Mouse (Mus musculus): ENCODE measurements around the gene Gfy. TPM values are rescaled to one million over a fixed set of nuclear protein-coding genes. Genes with fewer than 3 reads are reported as not detected.

The Gfy gene
- not detected in 2 replicates for polyA plus RNA-seq (2012; rRNA removed)

DNA sequence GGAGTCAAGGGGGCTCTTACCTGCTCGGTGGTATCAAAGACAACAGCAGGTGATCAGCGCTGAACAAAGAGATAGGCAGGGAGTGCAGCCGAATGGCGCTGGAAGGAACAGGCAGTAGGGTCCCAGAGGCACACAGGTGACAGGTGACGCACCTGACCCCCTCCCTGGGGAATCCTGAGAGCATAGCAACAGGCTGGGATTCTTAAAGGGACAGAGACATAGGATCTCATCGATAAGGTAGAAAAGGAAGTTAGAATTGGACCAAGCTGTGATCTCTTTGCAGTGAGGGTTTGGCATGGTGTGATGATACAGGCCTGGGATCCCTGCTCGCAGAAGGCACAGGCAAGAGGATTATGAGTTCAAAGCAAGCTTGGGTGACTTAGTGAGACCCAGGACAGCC, at the start of gene Gfy:
Gfy (minus strand) TSS at position 101 of the 400 bp plus-strand sequence.
- no peak for DNase-seq (ENCODE audit: low read depth)

DNA sequence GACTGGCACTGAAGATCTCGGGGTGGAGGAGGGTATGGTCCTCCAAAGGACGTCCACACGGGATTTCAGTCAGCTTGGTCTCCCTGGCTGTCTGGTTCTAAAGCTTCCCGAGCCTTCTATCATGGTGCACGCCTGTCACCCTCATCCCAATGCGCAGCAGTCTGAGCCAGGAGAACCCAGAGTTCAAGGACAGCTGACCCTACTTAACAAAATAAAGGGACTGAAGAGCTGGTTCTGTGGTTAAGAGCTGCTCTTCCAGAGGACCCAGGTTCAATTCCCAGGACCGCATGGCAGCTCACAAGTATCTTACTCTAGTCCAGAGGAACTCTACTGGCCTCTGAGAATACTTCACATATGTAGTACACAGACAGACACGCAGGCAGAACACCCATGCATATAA, 49.7 kb upstream of the Gfy start:
- DNase-seq (ENCODE audit: low read depth): no peak

GRCm38 (mm10) chr7:45228548-45228947, 49.2 kb upstream of the Gfy start:
- DNase-seq (ENCODE audit: low read depth): no peak

DNA sequence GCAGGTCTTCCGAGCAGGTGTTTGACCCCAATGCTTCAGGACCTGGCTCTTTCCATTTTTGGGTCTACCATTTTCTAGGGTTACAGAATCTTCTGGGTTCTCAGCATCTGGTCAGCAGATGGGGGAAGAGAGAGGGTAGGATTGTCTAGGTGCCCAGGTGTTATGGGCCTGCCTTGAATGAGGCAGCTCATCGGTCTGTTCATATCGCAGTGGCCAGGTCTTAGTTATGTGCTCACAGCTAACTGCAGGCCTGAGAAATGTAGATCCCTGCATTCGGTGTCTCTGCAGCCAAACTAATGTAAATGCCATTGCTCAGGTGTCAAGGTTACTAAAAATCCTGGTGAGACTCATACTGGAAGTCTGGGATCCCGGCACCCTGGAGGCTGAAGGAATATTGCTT, 47.1 kb upstream of the Gfy start:
- DNase-seq (ENCODE audit: low read depth): no peak

- DNase-seq (ENCODE audit: low read depth): no peak
Measured at GRCm38 (mm10) chr7:45224826-45225225, 45.5 kb upstream of the Gfy start.

DNA sequence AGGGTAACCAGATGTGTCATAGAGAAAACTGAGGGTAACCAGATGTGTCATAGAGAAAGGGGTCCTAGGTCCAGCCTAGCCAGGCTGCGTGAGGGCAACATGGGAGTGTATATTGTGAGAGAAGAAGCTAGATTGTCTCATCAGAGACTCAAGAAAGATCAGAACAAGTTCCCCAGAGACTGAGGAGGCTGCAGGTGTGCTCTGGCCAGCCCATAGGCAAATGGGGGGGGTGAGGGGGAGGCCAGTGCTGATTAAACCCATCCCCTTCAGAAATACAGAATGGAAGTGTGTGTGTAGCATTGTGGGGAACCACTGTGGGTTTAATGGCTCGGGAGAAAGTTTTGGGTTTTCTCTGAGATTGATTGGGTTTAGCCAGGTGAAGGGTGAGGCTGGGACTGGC, 42.3 kb upstream of the Gfy start:
- DNase-seq (ENCODE audit: low read depth): no peak

DNA sequence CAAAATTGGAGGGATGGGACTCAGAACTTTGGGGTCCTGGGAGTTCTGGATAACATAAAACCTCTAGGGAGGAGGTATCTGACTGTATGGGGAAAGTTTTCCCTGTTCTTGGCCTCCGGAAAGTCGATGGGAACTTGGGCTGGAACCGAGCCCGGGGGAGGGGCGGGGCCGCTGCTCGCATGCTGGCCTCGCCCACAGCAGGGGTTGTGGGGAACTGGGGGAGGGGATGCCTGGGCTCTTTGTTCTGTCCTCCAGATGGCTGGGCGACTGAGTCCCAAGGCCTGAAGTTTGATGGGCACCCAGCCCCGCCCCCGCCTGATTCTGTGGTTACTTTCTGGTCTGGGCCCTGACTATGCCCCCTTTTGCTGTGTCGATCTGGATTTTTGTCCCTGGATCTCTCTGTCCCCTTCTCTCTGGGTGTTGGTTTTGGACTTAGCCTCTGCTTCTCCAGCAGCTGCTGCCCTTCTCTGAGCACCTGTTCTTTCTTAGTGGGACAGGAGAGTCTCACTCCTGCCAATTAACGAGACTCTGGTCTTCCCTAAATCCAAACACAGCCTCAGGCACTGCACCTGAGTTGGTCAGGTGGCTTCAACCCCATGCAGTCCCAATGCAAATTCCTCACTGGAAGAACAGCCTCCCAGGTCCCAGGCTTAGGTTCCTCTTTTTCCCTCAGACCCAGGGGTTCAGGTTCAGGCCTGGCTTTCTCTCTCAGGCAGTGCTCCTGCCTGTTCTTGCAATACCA, 37.2 kb upstream of the Gfy start:
- no peak for DNase-seq (ENCODE audit: low read depth)

DNA sequence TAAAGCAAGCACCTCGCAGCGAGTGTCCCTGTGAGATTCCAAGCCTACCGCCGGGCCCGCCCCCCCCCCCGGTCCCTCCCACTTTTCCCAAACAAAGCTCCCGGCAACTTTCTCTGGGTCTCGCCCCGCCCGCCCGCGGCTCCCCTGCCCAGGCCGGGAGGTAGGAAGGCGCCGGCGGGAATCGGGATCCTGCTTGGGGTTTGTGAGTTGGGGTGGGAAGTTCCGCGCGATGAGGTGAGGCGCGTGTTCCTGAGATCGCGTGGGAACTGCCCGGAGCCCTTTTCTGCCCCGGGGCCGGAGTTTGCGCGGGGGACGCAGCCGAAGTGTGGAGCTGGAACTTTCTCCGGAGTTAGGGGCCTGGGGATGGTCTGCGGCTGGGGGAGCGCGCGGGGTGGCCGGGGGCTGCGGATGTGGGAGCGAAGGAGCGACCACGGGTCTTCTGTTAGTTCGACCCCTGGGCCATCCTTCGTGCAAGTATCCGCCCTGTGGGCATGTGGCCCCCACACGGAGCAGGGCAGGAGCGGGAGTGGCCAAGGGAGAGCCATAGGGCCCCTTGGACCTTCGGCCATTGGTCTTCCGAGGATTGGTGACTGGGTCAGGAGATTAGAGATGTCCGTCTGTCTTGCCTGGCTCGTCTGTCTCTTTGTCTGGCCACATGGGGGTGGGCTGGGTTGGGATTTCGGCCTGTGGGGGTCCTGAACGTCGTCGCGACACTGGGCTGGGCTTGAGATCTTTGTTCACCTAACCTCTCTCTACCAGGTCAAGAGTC, 36.5 kb upstream of the Gfy start, which contains the start of gene Tead2:
Tead2 (plus strand) TSS at position 81 of the 769 bp plus-strand sequence.
- DNase-seq (ENCODE audit: low read depth): no peak

DNA sequence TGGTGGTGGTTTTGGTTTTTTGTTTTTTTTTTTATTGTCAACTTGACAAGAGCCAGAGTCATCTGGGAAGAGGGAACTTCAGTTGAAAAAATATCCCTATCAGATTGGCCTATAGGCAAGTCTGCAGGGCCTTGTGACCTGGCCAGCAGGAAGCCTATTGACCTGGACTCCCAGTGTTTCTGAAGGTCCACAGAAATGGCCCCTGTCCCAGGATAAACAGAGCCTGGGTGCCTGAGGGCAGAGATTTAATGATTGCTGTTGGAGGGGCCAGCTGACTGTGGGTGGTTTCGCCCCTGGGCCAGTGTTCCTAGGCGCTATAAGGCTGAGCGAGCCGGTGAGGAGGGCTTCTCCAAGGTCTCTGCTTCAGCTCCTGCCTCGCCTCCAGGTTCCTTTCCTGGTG, 34.3 kb upstream of the Gfy start:
- DNase-seq (ENCODE audit: low read depth): no peak

- no peak for DNase-seq (ENCODE audit: low read depth)
Measured at GRCm38 (mm10) chr7:45212356-45212755, 33.0 kb upstream of the Gfy start.

DNA sequence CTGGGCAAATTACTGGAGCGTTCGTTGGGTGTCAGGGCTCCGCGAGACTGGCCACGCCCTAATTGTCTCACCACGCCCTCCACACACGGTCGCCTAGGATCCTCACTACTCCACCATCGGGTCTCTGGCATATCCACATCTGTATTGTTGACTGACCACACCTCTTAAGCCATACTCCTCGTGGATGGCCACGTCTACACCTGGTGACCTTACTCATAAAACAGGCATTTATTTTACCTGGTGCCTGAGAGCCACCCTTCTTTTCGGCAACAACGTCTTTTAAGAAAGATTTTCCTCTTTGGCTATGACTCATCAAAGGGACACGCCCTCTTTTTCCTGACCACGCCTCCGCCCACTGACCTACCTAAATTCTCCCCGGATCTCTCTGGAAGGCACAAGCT, 32.5 kb upstream of the Gfy start, which contains the start of gene Dkkl1:
Dkkl1 (minus strand) TSS at position 297 of the 401 bp plus-strand sequence.
- DNase-seq (ENCODE audit: low read depth): no peak

- no peak for DNase-seq (ENCODE audit: low read depth)
Measured at GRCm38 (mm10) chr7:45211070-45211469, 31.7 kb upstream of the Gfy start.

DNA sequence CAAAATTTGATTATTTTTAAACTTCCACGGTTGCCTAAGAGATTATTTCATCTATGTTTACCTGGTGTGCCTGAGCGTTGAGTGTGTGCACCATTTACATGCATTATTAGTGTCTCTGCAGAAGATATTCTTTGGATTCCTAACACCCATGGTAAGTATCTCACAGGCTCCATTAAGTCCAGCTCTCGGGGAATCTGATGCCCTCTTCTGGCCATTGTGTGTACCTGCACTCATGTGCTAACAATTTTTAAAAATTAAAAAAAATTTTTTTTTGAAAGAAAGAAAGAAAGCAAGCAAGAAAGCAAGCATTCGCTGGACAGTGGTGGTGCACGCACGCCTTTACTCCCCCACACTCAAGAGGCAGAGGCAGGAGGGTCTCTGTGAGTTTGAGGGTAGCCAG, 28.9 kb upstream of the Gfy start:
- DNase-seq (ENCODE audit: low read depth): no peak

GRCm38 (mm10) chr7:45204380-45205143, 25.2 kb upstream of the Gfy start, which contains the start of gene Ccdc155:
Ccdc155 (minus strand) TSS chr7:45204892.
- DNase-seq (ENCODE audit: low read depth): no peak

DNA sequence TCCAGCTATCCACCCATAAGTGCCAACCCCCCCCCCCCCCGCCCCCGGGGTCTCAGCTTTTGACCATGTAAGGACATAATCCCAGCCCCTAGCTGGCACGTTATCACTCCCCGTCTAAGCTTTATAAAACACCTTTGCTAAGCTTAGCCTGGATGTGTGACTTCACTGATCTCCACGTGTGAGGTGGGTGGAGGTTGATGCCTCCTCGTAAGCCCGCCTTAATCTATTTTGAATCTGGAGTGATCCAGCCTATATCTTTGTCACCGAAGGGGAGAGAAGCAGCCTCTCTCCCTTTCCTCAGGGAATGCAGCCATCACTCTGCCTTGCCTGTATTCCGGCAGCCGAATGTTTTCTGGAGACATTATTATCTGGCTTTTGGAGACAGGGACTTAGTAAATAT, 23.3 kb upstream of the Gfy start:
- DNase-seq (ENCODE audit: low read depth): no peak

DNA sequence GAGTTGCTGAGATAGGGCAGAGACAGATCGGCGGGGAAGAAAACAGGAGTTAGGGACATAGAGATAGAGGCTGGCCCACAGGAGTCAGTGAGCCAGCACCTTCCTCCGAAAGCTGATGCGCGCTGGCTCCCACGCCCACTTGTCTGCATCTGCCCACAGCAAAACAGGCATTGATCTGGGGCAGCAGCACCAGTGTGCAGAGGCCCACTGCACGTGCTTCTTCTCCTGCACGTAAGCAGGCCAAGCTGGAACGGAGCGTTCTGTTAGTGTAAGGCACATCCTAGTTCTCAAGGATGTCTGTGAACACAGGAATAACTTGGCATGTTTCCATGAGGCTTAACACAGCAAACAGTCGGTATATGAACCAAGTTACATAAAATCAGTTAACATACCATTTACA, 19.6 kb upstream of the Gfy start:
- DNase-seq (ENCODE audit: low read depth): no peak

DNA sequence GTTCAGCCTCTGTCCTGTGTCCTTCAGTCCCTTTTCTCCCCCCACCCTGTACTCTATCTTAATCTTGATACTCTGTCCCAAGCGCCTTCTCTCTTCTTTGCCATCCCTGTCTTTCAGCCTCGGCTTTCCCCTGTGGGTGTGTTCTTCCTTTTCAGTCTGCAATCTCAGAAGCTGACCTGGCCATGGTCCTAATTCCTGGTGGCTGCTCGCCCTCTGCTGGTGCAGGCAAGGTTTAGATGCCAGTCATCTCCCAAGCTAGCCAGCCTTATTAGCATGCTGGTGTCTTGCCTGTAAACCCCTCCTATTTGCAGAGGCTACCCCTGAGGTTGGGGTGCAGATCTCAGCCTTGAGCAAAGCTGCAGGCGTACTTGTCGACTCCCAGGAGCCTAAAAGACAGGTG, 19.1 kb upstream of the Gfy start:
- DNase-seq (ENCODE audit: low read depth): no peak

GRCm38 (mm10) chr7:45196994-45197393, 17.6 kb upstream of the Gfy start:
- DNase-seq (ENCODE audit: low read depth): no peak

DNA sequence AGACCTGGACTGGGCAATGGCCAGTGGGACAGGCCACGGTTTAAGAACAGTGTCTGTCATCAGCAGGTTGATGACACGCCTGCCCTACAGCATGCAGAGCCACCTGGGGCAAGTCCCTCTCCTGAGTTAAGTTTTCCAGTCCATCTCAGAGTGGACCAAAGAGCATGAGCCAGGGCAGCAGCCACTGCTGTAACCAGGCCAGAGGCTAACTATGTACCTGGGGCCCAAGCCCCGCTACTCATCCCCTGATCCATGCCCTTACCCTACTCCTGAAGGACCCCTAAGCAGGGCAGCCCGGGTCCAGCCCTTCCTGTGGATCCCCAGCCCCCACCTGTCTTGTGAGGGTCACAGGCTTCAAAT, 16.8 kb upstream of the Gfy start:
- no peak for DNase-seq (ENCODE audit: low read depth)

DNA sequence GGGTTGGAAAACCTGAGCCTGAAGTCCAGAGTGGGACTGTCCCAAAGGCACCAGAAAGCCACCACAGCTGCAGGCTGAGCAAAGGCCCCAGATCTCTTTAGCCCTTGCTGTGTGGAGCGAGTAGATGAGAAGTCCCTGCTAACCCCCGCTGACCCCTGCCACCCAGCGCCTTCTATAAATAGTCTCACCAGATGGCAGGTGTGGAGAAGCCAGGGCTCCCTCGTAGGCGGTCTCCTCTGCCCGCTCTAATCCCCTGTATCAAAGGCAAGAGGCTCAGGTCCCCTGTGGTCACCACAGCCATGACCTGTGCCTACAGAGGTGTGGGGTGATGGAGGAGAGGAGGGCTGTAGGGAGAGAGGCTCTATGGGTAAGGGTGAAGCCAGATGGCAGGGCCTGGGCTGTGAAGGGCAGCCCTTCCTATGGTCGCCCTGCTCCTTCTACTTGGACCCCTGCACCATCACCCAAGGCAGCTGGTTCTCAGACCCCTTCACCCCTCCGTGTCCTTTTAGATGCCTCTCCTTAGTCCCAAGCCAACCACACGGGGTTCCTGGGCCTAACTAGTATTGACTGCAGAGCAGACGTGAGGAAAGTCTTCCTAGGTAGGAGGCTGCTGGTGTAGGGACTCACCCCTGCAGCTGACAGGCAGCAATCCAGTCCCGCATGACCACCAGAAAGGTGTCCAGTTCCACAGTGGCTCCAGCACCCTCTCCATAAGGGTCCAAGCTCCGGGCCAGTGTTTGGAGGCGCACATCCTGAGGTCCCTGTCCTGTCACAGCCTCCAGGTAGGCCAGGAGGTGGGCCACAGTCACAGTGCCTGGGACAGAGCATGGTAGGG, 16.2 kb upstream of the Gfy start:
- DNase-seq (ENCODE audit: low read depth): no peak
